Mouse (Mus musculus) spleen, adult 2 months (tissue): Measurements from ENCODE around the gene Maml3.

ENCODE experiments used
- CTCF ChIP-seq: fragments of 200-500 bp; IDR thresholded peaks from 2 replicates; pipeline ENCODE4 v1.5.1; 2011; ENCODE audit warnings: mild to moderate bottlenecking, inconsistent platforms; ENCODE audit not compliant: insufficient read depth, insufficient read length, insufficient replicate concordance; ENCODE audit errors: extremely low read depth
- POLR2A ChIP-seq: fragments of 200-500 bp; IDR thresholded peaks from 2 replicates; pipeline ENCODE4 v1.6.1; 2011; ENCODE audit warnings: low read depth, low read length, inconsistent platforms

- TF ChIP-seq CTCF, result no peak
- TF ChIP-seq POLR2A, result no peak
These were observed 135.4 kb downstream of the Maml3 start for GRCm38 (mm10) chr3:51969451-51969850.
